Mouse (Mus musculus): ENCODE measurements around the gene Wwp2. TPM values are rescaled to one million over a fixed set of nuclear protein-coding genes. Genes with fewer than 3 reads are reported as not detected.
A peak's percentile ranks its signal among the peaks of the same experiment; 100 is the strongest.

The Wwp2 gene
- polyA plus RNA-seq, 1 experiment from 2014 or later, result 32.6 TPM

- Histone ChIP-seq H3K9me3 (ENCODE audit: control insufficient read depth, low read length) (no peaks in the 10 kb centered on the region), H3K4me1 (ENCODE audit: control insufficient read depth, insufficient read depth, low read depth, low read length) (peaks cover 6% of the 10 kb centered on the region; the same call in 1 of the 2 replicates), H3K27ac (ENCODE audit: low read depth, low read length) (no peak overlapping the region), H3K4me2 (ENCODE audit: low read length) (no peak overlapping the region), H3K36me3 (ENCODE audit: control insufficient read depth, insufficient read depth, low read length) (peaks cover 59% of the 10 kb centered on the region), H3K27me3 (replicated peaks; ENCODE audit: control insufficient read depth, insufficient read depth, low read length) (no peaks in the 10 kb centered on the region), H3K9ac (ENCODE audit: low read depth, low read length) (no peak overlapping the region), H3K4me3 (ENCODE audit: low read length) (no peak overlapping the region)
- ATAC-seq, result no peak
- WGBS, result 96% methylated on average over 13 of the region's 13 CpGs
Measured at GRCm38 (mm10) chr8:107580879-107581278, 144.7 kb downstream of the Wwp2 start.

- 96% methylated on average over 4 of the region's 4 CpGs for WGBS
- Histone ChIP-seq H3K27ac (ENCODE audit: low read depth, low read length) (no peak overlapping the region), H3K4me3 (ENCODE audit: low read length) (no peak overlapping the region), H3K9me3 (ENCODE audit: control insufficient read depth, low read length) (no peaks in the 10 kb centered on the region), H3K27me3 (replicated peaks; ENCODE audit: control insufficient read depth, insufficient read depth, low read length) (no peaks in the 10 kb centered on the region), H3K4me2 (ENCODE audit: low read length) (no peak overlapping the region), H3K4me1 (ENCODE audit: control insufficient read depth, insufficient read depth, low read depth, low read length) (peaks cover 8% of the 10 kb centered on the region), H3K9ac (ENCODE audit: low read depth, low read length) (no peak overlapping the region), H3K36me3 (ENCODE audit: control insufficient read depth, insufficient read depth, low read length) (peaks cover 59% of the 10 kb centered on the region)
- no peak for ATAC-seq
Measured at GRCm38 (mm10) chr8:107581536-107581935, 145.4 kb downstream of the Wwp2 start.

- Histone ChIP-seq H3K9me3 (ENCODE audit: control insufficient read depth, low read length) (no peaks in the 10 kb centered on the region), H3K27ac (ENCODE audit: low read depth, low read length) (no peak overlapping the region), H3K4me3 (ENCODE audit: low read length) (no peak overlapping the region), H3K27me3 (replicated peaks; ENCODE audit: control insufficient read depth, insufficient read depth, low read length) (no peaks in the 10 kb centered on the region), H3K36me3 (ENCODE audit: control insufficient read depth, insufficient read depth, low read length) (peaks cover 59% of the 10 kb centered on the region), H3K4me2 (ENCODE audit: low read length) (no peak overlapping the region), H3K4me1 (ENCODE audit: control insufficient read depth, insufficient read depth, low read depth, low read length) (peaks cover 14% of the 10 kb centered on the region), H3K9ac (ENCODE audit: low read depth, low read length) (no peak overlapping the region)
- ATAC-seq, result no peak
- 94% methylated on average over 11 of the region's 11 CpGs for WGBS
Measured at GRCm38 (mm10) chr8:107582136-107582535, 146.0 kb downstream of the Wwp2 start.

DNA sequence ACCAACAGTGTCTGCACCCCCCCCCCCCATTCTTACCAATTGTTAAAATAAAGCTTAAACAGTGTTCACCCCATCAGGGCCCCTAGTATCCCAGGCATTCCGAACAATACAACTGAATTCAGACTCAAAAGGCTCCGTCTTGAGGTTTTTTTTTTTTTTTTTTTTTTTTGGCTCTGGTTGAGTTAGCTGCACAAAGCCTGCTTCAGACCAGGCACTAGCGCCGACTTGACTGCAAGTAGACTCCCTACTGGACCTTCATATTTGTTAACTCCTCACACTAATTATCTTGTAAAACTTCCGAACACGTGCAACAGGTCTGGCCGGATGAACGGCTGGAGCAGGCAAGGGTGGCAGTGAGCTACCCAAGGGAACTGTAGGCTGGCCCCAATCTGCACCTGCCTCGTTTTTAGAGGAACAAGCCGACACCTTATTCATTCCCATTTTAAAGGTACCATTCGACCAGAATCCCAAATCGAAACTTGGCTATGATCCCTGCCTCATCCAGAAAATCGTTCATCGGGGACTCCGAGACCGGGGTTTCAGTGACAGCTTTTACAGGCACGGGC is 151.3 kb downstream of the Wwp2 start:
- Histone ChIP-seq H3K27me3 (replicated peaks; ENCODE audit: control insufficient read depth, insufficient read depth, low read length) (no peaks in the 10 kb centered on the region), H3K4me2 (ENCODE audit: low read length) (peak overlapping the region; percentile 88), H3K27ac (ENCODE audit: low read depth, low read length) (peak overlapping the region; percentile 92), H3K9ac (ENCODE audit: low read depth, low read length) (peak overlapping the region; percentile 93), H3K4me1 (ENCODE audit: control insufficient read depth, insufficient read depth, low read depth, low read length) (peaks cover 16% of the 10 kb centered on the region), H3K4me3 (ENCODE audit: low read length) (peak overlapping the region; percentile 96), H3K9me3 (ENCODE audit: control insufficient read depth, low read length) (no peaks in the 10 kb centered on the region), H3K36me3 (ENCODE audit: control insufficient read depth, insufficient read depth, low read length) (peaks cover 24% of the 10 kb centered on the region)
- no peak for ATAC-seq
- under 1% methylated on average over 17 of the region's 17 CpGs for WGBS

DNA sequence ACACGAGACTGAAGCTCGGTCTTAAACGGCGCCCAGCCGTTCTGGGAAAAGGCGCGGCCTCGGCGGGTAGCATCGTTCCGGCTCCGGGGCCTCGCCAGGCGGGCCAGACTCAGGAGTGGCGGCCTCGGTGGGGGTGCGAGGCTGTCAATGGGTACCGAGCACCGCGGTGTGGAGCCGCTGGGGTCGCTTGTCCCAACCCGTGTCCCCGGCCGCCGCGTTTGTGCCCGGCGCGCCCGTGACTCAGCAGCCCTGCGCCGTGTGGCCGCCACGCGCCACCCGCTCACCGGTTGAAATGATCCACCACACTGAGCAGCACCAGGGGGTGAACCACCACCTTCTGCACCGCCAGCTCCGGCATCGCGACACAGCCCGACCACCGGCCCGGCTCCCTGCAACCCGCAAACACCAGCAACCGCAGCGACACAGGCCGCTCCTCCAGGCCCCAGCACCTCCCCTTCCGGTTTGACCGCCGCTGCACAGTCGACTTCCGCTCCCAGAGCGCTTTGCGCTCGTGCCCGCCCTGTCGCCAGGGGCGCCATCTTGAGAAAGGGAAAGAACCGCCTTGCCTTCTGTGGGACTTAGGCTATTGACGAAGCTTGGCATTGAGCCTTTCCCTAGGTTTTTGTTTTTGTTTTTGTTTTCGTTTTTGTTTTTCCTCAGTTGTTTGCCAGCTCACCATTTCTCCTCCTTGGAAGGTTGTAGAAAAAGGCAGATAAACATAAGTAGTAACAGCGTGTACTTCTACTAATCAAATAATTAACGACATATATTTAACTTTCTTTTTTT is 152.0 kb downstream of the Wwp2 start, which contains the start of gene Psmd7:
Psmd7 (minus strand) TSS at position 470 of the 786 bp plus-strand sequence.
- peak; percentile 98 for ATAC-seq
- Histone ChIP-seq H3K27me3 (replicated peaks; ENCODE audit: control insufficient read depth, insufficient read depth, low read length) (no peaks in the 10 kb centered on the region), H3K4me2 (ENCODE audit: low read length) (peak within 1 kb of the TSS; percentile 88), H3K9me3 (ENCODE audit: control insufficient read depth, low read length) (no peaks in the 10 kb centered on the region), H3K36me3 (ENCODE audit: control insufficient read depth, insufficient read depth, low read length) (peaks cover 17% of the 10 kb centered on the region), H3K27ac (ENCODE audit: low read depth, low read length) (peak within 1 kb of the TSS; percentile 92), H3K9ac (ENCODE audit: low read depth, low read length) (peak within 1 kb of the TSS; percentile 93), H3K4me3 (ENCODE audit: low read length) (peak within 1 kb of the TSS; percentile 96), H3K4me1 (ENCODE audit: control insufficient read depth, insufficient read depth, low read depth, low read length) (peaks cover 16% of the 10 kb centered on the region)
- 3% methylated on average over 50 of the region's 65 CpGs for WGBS

DNA sequence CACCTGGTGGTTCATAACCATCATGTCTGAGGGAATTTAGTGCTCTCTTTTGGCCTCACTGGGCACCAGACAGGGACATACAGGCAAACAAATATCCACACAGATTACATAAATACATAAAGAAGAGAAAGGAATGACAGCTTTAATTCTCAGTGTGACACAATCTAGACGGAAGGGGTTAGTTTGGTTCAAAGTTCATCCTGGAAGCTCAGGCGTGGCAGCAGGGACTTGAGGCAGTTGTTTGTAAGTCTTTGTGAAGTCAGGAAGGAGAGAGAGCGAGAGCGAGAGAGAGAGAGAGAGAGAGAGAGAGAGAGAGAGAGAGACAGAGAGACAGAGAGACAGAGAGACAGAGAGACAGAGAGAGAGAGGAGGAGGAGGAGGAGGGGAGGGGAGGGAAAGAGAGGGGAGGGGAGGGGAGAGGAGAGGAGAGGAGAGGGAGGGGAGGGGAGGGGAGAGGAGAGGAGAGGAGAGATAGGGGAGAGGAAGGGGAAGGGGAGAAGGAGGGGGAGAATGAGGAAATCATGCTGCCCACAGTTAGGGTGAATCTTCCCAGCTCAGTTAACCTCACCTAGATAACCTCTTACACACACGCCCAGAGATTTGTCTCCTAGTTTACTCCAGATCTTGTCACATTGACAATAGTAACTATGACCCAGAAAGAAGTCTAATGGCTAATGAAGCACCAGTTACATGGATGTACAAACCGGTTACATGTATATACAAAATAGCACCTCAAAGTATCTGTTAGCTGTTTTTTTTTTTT is 158.0 kb downstream of the Wwp2 start:
- no peak for ATAC-seq
- WGBS, result 81% methylated on average over 6 of the region's 6 CpGs
- no peaks in the 10 kb centered on the region for H3K4me1 ChIP-seq (ENCODE audit: control insufficient read depth, insufficient read depth, low read depth, low read length)

DNA sequence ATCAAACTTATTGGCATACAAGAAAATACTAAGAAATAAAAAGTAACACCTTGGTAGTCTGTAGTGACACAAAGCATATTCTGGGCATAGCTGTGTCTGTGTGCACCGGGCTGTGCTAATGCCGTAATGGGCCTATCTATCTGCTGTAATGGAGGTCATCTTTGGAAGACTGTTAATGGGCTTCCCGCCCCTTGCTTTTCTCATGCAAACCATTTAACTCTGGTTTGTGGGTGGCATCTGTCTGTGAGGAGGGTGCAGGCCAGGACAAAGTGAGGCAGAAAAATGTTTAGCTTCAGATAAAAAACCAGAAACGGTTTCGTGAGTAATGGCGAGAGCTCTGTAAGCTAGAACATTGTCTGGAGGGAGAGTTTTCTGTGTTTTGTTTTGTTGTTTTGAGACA is 158.7 kb downstream of the Wwp2 start:
- Histone ChIP-seq H3K4me2 (ENCODE audit: low read length) (no peak overlapping the region), H3K9me3 (ENCODE audit: control insufficient read depth, low read length) (no peaks in the 10 kb centered on the region), H3K27ac (ENCODE audit: low read depth, low read length) (no peak overlapping the region), H3K36me3 (ENCODE audit: control insufficient read depth, insufficient read depth, low read length) (no peaks in the 10 kb centered on the region), H3K4me3 (ENCODE audit: low read length) (no peak overlapping the region), H3K4me1 (ENCODE audit: control insufficient read depth, insufficient read depth, low read depth, low read length) (no peaks in the 10 kb centered on the region), H3K27me3 (replicated peaks; ENCODE audit: control insufficient read depth, insufficient read depth, low read length) (no peaks in the 10 kb centered on the region), H3K9ac (ENCODE audit: low read depth, low read length) (no peak overlapping the region)
- WGBS, result 59% methylated on average over 6 of the region's 6 CpGs
- no peak for ATAC-seq

More for the DNA sequence above, 158.0 kb downstream of the Wwp2 start:
- Histone ChIP-seq H3K27me3 (replicated peaks; ENCODE audit: control insufficient read depth, insufficient read depth, low read length) (no peaks in the 10 kb centered on the region), H3K9ac (ENCODE audit: low read depth, low read length) (no peak overlapping the region), H3K4me3 (ENCODE audit: low read length) (no peak overlapping the region), H3K4me2 (ENCODE audit: low read length) (no peak overlapping the region), H3K36me3 (ENCODE audit: control insufficient read depth, insufficient read depth, low read length) (no peaks in the 10 kb centered on the region), H3K27ac (ENCODE audit: low read depth, low read length) (no peak overlapping the region), H3K9me3 (ENCODE audit: control insufficient read depth, low read length) (no peaks in the 10 kb centered on the region)

DNA sequence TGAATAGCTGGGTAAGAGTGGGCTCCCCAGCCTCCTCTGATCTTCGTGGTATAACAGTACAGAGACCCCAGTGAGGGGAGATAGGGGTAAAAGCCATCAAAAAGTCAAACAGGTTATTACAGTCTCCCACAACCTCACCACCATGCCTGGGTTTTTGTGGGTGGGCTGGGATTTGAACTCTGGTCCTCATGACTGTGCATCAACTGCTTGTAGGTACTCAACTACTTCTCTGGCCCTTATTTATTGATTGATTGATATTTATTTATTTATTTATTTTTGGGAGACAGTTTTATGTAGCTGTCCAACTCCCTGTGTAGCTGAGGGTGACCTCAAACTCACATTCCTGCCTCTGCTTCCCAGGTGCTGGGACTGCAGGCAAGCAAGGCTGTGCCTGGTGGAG is 161.6 kb downstream of the Wwp2 start:
- Histone ChIP-seq H3K9me3 (ENCODE audit: control insufficient read depth, low read length) (no peaks in the 10 kb centered on the region), H3K9ac (ENCODE audit: low read depth, low read length) (no peak overlapping the region), H3K27me3 (replicated peaks; ENCODE audit: control insufficient read depth, insufficient read depth, low read length) (no peaks in the 10 kb centered on the region), H3K4me3 (ENCODE audit: low read length) (no peak overlapping the region), H3K27ac (ENCODE audit: low read depth, low read length) (no peak overlapping the region), H3K36me3 (ENCODE audit: control insufficient read depth, insufficient read depth, low read length) (no peaks in the 10 kb centered on the region), H3K4me1 (ENCODE audit: control insufficient read depth, insufficient read depth, low read depth, low read length) (no peaks in the 10 kb centered on the region), H3K4me2 (ENCODE audit: low read length) (no peak overlapping the region)
- no peak for ATAC-seq
- WGBS, result 88% methylated on average over 1 of the region's 1 CpGs

- WGBS, result 84% methylated on average over 9 of the region's 9 CpGs
- no peaks in the 10 kb centered on the region for H3K9me3 ChIP-seq (ENCODE audit: control insufficient read depth, low read length)
Measured at GRCm38 (mm10) chr8:107599691-107600090, 163.5 kb downstream of the Wwp2 start.

More at GRCm38 (mm10) chr8:107599691-107600090, 163.5 kb downstream of the Wwp2 start:
- no peak overlapping the region for H3K9ac ChIP-seq (ENCODE audit: low read depth, low read length)
- no peaks in the 10 kb centered on the region for H3K27me3 ChIP-seq (replicated peaks; ENCODE audit: control insufficient read depth, insufficient read depth, low read length)
- H3K4me2 ChIP-seq (ENCODE audit: low read length), result no peak overlapping the region
- no peaks in the 10 kb centered on the region; the same call in 1 of the 2 replicates for H3K4me1 ChIP-seq (ENCODE audit: control insufficient read depth, insufficient read depth, low read depth, low read length)
- no peaks in the 10 kb centered on the region for H3K36me3 ChIP-seq (ENCODE audit: control insufficient read depth, insufficient read depth, low read length)
- no peak for ATAC-seq
- no peak overlapping the region for H3K4me3 ChIP-seq (ENCODE audit: low read length)
- H3K27ac ChIP-seq (ENCODE audit: low read depth, low read length), result no peak overlapping the region

Measured in hindbrain, embryonic 16.5 days (tissue).